Comparison of ENCODE assay signal across 26 mouse cellular contexts in the genomic region with DNA sequence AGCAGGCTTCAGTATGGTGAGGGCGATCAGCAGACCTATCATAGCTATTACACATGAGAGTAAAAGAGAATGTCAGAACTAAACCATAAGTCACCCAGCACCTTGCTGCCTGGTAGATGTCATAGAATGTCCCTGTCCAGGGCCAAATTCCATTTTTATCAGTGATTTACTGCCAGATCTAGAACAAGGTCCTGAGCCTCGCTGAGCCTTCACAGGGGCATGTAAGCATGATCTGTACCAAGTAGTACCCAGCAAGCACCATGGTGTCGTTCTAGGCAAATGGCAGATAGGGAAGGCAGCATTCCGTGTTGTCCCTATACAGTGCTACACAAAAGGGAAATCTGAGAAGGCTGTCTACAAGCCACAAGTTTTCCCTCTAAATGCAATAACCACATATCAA. TPM values are rescaled to one million over a fixed set of nuclear protein-coding genes. Genes with fewer than 3 reads are reported as not detected.
DNase-seq lines count a peak whose midpoint lies in the region; ATAC-seq lines count a peak whose summit lies in the region.
"Had no signal": no experiment of that assay in that cellular context is flagged by ENCODE, and none has a peak within 500 bp of the region (broad histone marks: within the 10 kb centered on the region; RNA-seq: fewer than 3 reads in every experiment).

No protein-coding gene starts in this region.

- WGBS in heart, embryonic 12.5 days, result 79% methylated on average over 4 of the region's 4 CpGs

- no peak overlapping the region for H3K9ac ChIP-seq in heart, embryonic 12.5 days
- H3K9ac ChIP-seq: embryonic facial prominence, embryonic 13.5 days; embryonic facial prominence, embryonic 15.5 days; forebrain, embryonic 12.5 days had no signal

- H3K4me3 ChIP-seq in heart, embryonic 12.5 days, result no peak overlapping the region
- H3K4me3 ChIP-seq: embryonic facial prominence, embryonic 13.5 days; embryonic facial prominence, embryonic 15.5 days; erythroblast, embryonic 14.5 days; forebrain, embryonic 10.5 days; forebrain, embryonic 12.5 days had no signal

- 0 out of 2 replicates have a peak, but pooled peaks cover 5% of the 10 kb centered on the region for H3K36me3 ChIP-seq in heart, embryonic 12.5 days
- H3K36me3 ChIP-seq: embryonic facial prominence, embryonic 15.5 days; forebrain, embryonic 12.5 days had no signal

- H3K4me1 ChIP-seq in heart, embryonic 12.5 days (replicated peaks), result no peaks in the 10 kb centered on the region
- H3K4me1 ChIP-seq: embryonic facial prominence, embryonic 13.5 days; embryonic facial prominence, embryonic 15.5 days; forebrain, embryonic 10.5 days; forebrain, embryonic 12.5 days had no signal

- H3K27me3 ChIP-seq in heart, embryonic 12.5 days (replicated peaks), result peaks cover 10% of the 10 kb centered on the region; the same call in 1 of the 2 replicates
- H3K27me3 ChIP-seq: CH12.LX; embryonic facial prominence, embryonic 13.5 days; embryonic facial prominence, embryonic 15.5 days; forebrain, embryonic 12.5 days had no signal

- no peaks in the 10 kb centered on the region for H3K9me3 ChIP-seq in heart, embryonic 12.5 days (replicated peaks)
- H3K9me3 ChIP-seq: embryonic facial prominence, embryonic 13.5 days; embryonic facial prominence, embryonic 15.5 days; forebrain, embryonic 10.5 days; forebrain, embryonic 12.5 days; G1E had no signal

- H3K4me2 ChIP-seq in heart, embryonic 12.5 days, result no peak overlapping the region
- H3K4me2 ChIP-seq: embryonic facial prominence, embryonic 13.5 days; embryonic facial prominence, embryonic 15.5 days; forebrain, embryonic 12.5 days had no signal

- DNase-seq in adrenal gland, adult (ENCODE audit: inconsistent age in 2 of 2, low spot score in 1 of 2), result peak; percentile 49 to 81
- DNase-seq in adrenal gland, postnatal 25 days, result no peak
- DNase-seq in adrenal gland, adult 8-10 months, result peak; percentile 51
- DNase-seq in adrenal gland, postnatal 4 days (ENCODE audit: low spot score in 2 of 2), result no peak
- peak; percentile 11 for DNase-seq in heart, adult 11 months
- DNase-seq: B cell, adult 2 months; cerebellum, adult 11 months; cerebellum, adult 18-20 months; cerebellum, adult 8-10 months; cerebellum, adult 9-11 months; cerebellum, postnatal 14 days; cerebellum, postnatal 36 days; embryo, embryonic 11 days had no signal

- no peak for ATAC-seq in heart, embryonic 12.5 days (ENCODE audit: insufficient number of reproducible peaks, low FRiP score)
- ATAC-seq: activated CD4-positive, CD25-positive, alpha-beta regulatory T cell, adult 4 months; CD4-positive, CD25-positive, alpha-beta regulatory T cell, adult 4 months; forebrain, embryonic 14.5 days; forebrain, embryonic 16.5 days; Patski had no signal

- H3K27ac ChIP-seq in heart, embryonic 12.5 days (ENCODE audit: poor library complexity, severe bottlenecking), result no peak overlapping the region
- H3K27ac ChIP-seq: embryonic facial prominence, embryonic 13.5 days; embryonic facial prominence, embryonic 15.5 days; forebrain, embryonic 10.5 days; forebrain, embryonic 12.5 days had no signal

RNA-seq across cellular contexts. Expression of gene Mtmr1, which starts 49.1 kb away (rescaled TPM):
- total RNA-seq in adrenal gland, postnatal 25 days (2021), result 36.4 and 40.3 TPM in 2 replicates
- total RNA-seq in adrenal gland, adult 8-10 months (2022), result 10 to 100 TPM; 33.3 to 38.2 (median 35.3) TPM
- 10 to 100 TPM; 25.2 to 26.4 TPM for total RNA-seq in adrenal gland, postnatal 4 days (2021)
- polyA plus RNA-seq in heart, embryonic 12.5 days (2016; fragmentation: Nextera tagmentation; extraction: Ambion mirVana), result 12.8 and 15.7 TPM in 2 replicates

Comparison
In these comparisons a context has a peak if more than half of its experiments do, and no peak if none do; other contexts are left out.
1. DNase-seq: peak in adrenal gland, adult (2 of 2), adrenal gland, adult 8-10 months (single experiment) and heart, adult 11 months (single experiment); none in adrenal gland, postnatal 25 days (single experiment) and adrenal gland, postnatal 4 days (0 of 2).